Mouse (Mus musculus) gonadal fat pad, adult 2 months (tissue): ENCODE data around the gene Prickle2. TPM values are rescaled to one million over a fixed set of nuclear protein-coding genes. Genes with fewer than 3 reads are reported as not detected.

Experiments used
- DNase-seq: peaks from one replicate; pipeline ENCODE4 v3.0.0-alpha.2; 2012; ENCODE audit warnings: low read depth
- polyA plus RNA-seq: library from polyadenylated mRNA; depleted of rRNA; stranded (reverse); fragments of >200 nt; gene quantifications from 2 replicates; pipeline ENCODE4 v1.2.3, GENCODE M21; 2012

Prickle2 gene
- polyA plus RNA-seq, 1 experiment, result 4.2 TPM

DNA sequence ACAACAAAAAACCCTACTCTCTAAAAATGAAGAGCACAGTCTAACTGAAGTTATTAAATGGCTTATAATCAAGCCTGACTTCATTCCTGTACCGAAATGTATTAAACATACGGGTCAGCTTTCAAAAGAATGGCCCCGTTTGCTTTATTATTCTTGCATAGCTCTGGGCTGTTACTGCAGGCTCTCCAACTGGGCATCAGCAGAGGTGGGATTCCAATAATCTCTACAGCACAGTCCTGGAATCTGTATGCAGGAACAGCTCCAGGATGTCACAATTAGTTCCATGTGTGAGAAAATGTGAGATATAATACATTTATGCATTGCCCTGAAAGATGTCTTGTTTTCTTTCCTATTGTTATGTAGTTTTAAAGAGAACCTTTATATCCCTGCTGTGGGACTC is 38.4 kb downstream of the Prickle2 start:
- no peak for DNase-seq

DNA sequence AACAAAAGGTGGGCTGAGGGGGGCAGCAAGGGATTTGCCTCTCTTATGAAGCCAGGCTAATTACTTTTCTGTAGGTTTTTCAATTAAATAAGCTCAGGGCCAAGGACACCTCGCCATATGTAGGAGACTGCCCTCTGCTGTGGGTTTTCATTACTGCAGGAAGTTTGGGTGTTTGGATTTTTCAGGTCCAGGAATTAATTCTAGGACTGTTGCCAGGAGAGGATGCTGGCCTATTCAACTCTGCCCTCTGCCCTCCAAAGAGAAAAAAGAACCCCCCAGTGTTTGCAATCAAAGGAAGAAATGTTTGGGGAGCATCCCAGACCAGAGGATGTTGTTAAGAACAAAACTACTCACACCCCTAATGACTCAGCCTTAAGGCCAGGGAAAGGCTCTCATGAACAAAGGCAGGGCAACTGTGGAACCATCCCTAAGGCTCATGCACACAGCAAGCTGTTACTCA is 40.4 kb downstream of the Prickle2 start:
- no peak for DNase-seq

DNA sequence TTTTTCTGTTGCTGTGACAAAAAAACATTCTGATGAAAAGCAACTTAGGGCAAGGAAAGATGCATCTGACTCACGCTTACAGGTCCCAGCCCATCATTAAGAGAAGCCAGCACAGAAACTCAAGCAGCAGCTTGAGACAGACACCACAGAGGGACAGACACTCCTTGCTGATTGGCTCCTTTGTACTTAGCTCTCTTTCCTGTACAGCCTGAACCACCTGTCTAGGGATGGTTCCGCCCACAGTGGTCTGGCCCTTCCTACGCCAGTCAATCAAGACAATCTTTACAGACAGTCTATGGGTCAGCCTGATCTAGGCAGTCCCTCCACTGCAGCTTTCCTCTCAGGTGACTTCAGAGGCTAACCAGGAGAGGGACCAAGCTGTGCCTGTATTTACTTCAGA is 42.1 kb downstream of the Prickle2 start:
- DNase-seq, result no peak

DNA sequence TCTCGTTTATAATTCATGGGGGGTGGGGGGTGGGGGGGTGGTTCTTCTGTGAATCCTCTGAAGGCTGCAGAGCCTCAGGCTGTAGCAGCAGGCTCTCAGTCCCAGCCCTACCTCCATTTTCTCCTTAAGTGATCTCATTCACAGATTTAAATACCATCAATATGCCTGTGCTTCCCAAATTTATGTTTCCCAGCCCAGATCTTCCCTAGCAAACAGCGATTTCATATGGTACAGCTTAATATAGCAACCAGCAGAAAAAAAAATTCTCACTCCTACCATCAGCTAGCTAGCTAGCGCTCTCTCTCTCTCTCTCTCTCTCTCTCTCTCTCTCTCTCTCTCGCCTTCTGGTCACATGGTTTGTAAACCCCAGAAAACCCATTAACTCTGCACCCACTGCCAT is 42.5 kb downstream of the Prickle2 start:
- no peak for DNase-seq

DNA sequence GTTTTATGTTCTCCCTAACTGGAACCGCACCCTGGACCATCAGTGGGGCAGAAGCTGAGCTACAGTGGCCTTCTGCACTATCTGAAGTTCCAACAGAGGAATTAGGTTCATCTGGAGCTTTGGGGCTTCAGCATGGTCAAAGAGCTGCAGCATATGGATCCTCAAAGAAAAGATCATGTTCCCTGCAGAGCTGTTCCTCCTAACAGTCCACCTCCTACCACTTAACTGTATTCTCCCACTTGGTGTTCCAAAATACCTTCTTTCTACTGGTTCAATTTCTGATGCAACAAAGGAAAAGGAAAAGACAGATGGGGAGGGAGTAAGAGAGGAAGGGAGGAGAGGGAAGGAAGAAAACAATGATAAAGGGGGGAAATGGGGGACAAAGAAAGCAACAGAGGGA is 56.9 kb downstream of the Prickle2 start:
- DNase-seq, result no peak

DNA sequence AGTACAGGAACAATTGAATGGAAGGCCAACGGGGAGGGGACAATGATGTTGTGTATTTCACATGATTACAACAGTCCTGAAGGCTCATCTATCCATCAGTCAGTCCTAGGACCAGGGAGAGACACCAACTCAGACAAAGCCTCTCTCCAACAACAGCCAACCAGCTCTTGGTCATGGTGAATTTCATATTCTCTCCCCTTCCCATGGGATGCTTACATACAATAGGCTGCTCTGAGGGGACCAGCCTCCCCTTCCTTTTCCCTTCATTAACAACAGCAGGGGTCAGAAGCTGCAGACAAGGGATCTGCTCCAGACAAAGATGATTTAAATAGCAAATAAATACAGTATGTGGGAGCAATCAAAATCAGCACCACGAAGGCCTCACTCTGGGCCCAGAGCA is 57.4 kb downstream of the Prickle2 start:
- DNase-seq, result no peak

DNA sequence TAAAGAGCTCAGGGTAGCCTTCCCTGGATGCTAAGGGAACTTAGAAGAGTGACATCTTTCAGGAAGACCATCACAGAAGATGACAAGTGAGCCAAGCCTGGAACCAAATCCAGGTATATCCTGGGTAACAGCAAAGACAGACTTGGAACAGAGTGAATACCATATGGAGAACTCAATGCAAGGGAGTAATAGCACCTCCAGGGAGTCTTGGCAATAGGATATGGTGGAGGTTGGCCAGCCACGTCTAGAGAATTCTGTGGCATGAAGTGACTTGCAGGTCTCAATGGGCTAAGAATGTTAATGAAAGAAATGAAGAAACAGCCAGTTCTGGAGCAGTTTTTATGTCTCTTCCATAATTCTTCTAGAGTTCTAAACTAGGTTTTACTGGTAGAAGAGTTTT is 63.0 kb downstream of the Prickle2 start:
- peak; percentile 38 for DNase-seq

DNA sequence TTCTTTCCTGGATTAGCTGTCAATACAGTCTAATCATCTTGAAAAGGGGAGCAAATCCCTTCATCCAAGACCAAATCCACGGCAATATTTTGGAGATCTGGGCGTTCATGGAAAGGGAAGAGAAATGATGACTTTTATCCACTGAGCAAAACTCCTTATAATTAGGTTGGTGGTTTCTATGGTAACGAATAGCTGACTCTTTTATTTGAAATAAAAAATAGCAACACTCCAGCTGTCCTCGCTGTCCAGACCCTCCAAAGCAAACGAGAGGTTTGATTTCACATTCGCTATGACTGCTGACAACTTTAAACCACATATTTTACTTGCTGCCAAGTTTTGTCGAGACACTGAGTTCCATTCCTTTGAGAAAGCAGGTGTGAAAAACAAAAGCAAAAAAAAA is 64.0 kb downstream of the Prickle2 start:
- no peak for DNase-seq

DNA sequence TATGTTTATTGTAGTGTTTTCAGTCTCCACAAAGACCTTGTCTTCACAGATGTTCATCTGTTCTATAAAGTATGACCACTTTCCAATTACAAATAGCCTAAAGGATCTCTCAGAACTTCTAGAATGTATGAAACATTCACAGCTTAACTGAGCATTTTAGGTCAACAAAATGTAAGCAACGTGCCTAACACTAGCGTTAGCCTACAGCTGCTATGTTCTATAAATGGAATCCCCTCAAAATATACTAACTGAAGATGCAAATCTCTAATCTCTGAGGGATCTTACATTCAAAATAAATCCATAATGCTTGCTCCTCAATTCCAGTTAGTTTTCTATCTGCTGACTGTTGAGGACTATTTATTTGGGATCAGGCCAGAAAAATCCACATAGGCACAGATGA is 65.1 kb downstream of the Prickle2 start:
- DNase-seq, result no peak

DNA sequence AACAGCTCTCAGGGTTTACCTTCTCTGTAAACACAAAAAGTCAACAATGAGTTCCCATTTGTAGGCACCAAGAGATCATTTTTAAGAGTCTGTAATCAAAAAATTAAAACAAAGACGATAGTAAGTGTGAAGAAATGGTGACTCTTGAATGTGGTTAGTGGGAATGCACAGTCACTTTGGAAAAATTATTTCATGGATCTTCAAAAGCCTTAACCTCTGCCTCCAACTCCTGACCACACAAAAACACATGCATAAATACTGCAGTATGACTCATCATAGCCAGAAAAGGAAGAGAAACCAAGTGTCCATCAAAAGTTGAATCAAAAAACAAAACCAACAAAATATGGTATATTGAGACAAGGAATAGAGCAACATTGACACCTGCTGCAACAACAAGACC is 69.5 kb downstream of the Prickle2 start:
- DNase-seq, result no peak

DNA sequence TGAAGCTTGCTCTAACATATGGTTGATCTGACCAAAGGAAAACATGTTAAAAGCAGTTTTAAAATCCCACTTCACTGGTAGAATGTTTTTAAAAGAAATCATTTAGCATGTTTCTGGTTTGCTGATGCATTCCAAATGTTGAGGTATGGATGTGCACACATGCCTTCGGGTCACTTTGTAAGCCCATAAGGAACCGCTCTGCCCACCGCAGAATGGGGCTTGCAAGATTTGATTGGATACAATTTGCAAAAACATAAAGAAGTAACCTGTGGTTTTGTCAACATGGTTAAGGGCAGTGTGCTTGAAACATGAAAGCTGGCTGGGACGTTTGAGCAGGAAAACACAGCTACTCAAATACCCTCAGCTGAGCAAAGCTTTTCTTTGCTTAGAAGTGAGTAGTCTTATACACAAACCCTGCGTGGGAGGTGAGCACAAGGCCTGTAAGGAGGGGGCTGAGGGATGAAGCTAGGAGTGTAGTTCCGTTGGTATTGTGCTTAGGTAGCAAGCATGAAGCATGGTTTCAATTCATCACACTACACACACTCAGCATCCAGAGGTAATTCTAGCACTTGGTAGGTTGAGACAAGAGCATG is 71.0 kb downstream of the Prickle2 start:
- DNase-seq, result no peak

DNA sequence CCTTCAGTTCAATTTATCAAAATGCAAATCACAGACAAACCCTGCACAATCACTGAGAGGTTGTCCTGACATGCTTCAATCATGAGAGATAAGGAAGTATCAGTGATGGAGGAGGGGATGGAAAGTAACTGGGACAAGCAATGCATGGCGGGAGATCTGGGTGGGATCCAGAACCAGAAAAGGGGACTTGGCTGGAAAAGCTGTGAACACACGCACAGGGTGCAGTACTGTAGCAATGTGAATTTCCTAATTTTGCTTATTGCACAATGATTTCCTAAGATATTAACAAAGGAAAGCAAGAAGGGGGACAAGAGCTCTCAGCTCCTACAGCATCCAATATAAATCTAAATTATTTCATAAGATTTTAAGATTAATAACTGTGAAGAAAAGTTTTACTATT is 75.0 kb downstream of the Prickle2 start:
- no peak for DNase-seq

DNA sequence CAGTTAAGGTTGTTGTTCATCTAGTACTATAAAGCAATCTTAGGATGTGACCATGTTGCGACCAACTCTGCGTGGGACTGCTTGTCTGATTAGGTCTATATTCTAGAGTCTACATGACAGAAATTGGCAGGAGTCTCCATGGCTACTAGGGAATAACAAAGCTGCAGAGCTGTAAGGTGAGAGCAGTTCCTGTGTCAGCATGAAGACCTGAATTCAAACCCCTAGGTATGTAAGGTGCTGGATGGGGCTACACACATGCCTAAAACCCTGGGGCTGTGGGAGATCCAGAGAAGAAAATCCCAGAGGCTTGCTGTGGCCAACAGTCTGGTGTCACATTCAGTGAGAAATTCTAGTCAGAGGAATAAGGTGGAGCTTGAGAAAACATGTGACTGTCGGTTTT is 78.2 kb downstream of the Prickle2 start:
- no peak for DNase-seq

DNA sequence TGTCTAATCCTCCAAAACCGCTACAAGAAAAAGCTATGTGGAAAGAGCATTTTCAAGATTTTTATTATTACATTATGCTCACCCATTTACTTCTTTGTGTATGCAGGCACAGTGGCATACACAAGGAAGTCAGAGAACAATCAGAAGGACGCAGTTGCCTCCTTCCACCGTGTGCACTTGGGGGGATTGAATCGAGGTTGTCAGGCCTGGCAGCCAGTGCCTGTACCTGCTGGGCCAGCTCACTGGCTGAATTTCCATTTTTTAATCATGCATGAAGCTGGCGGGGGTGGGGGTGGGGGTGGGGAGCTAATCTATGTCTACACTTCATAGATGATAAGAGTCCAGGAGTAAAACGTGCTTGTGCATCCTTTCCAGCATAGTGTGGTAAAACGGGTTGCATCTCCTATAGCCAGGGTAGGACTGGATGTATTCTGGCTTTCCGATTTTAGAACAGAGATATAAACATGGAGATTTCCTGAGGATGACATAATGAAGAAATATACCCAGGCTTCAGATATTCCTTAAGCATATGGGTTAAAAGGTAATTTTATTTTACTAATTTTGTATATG is 78.8 kb downstream of the Prickle2 start:
- DNase-seq, result no peak

DNA sequence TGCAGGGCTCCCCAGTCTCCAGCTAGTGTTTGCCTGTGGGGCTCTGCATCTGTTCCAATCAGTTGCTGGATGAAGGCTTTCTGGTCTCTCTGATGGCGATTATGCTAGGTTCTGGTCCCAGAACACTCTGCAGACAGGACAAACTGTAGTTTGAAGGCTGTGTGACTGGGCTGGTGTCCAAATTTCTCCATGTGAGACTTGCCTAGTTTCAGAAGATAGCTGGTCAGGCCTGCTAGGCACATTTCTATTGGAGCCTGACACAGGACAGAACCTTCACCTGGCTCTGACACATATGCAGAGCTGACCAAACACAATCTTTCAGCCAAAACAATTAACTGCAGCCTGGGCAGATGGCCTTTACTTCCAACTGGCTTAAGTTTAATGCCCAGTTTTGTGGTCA is 80.0 kb downstream of the Prickle2 start:
- no peak for DNase-seq

DNA sequence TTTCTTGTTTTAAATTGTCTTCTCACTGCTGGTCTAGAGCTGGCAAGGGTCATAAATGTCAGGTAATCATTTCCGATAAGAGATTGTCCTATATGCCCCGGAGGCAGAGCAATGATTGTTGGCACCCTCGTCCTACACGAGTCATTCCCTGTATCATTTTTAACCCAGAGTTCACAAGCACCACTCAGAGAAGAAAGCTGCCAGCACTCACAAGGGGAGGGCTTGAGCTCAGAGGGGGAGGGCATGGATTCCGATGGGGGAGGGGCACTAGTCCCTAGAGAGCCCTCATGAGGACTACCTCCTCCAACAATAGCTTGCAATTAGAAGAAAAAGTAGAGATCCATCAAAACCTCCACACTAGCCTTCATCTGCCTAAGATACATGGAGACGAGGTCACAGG is 81.6 kb downstream of the Prickle2 start:
- DNase-seq, result no peak

DNA sequence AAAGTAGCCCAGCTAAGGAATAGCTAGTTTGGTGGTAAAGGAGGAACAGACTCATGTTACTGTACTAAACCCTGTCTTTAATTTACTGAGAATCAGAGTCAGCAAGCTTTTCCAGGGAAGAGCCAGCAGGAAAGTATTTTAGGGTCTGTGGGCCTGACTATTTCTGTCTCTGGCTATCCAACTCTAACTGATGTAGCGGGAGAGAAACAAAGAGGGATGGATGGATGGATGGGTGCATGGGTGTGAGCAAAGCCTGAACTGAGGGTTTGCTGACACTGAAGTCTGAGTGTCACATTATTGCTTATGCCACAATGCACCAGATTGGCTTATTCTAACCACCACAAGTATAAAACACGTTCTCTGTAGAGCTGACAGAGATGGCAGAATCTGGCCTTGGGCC is 88.8 kb downstream of the Prickle2 start:
- no peak for DNase-seq

DNA sequence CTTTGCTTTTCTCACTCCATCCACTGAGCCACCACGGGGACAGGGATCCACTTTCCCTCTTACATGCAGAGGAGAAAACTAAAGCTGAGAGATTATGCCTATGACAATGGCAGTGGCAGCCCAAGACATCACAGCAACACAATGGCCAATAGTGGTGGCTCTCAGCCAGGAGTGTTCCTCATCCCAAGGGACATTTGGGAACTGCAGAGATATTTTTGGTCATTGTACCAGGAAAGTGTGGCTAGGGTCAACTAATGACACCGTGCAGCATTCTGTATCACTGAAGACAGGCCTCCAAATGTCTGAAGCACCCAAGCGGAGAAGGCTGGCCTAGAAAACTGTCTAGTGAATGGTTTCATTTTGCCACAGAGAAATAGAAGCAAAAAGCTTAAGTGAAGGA is 91.2 kb downstream of the Prickle2 start:
- DNase-seq, result no peak

DNA sequence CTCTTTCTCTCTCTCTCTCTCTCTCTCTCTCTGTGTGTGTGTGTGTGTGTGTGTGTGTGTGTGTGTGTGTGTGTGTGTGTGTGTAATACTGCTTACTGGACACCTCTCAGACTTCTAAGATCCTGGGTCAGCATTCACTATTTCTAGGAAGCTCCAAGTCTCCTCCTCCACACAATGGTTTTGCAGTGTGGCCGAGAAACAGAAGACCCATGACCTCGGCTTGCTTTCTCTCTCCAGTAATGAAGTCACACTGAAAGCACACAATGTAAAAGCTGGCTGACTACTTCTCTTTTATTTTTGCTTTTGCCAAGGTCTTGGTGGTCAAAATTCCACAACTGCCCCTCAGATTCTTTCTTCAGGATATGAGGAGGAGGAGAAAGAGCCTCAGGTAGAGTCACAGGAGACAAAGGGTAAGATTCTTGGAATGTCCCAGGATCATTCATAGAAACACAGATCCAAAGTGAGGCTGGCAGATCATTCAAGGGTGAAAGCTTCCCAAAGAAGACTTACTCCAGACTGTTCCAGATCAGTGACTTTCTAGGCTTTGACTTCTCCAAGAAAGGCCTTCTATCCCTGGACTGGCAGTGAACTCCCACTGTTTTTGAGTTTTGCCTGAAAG is 93.7 kb downstream of the Prickle2 start:
- DNase-seq, result no peak

DNA sequence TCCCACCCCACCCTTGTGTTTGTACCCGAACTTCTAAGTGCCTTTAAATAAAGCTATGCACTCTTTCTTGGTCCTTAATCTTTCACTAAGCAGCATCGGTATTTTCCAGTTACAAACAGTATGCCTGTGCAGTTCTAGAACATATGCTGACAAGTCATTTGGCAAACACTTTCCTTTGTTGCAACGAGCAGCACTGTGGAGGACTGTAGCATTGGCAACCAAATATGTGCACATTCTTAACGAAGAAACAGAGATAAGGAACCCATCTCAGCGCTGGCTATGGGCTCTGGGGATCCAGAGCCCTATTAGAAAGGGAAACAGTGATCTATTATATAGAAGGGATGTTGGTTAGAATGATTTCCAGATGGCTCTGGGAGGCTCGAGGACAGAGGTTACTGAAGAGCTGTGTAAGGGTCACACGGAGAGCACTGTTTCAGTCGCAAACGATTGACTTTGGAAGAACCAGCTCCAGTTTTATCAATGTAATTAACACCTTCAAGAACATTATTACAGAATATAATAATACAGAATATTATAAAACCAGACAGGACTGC is 96.2 kb downstream of the Prickle2 start:
- DNase-seq, result no peak

DNA sequence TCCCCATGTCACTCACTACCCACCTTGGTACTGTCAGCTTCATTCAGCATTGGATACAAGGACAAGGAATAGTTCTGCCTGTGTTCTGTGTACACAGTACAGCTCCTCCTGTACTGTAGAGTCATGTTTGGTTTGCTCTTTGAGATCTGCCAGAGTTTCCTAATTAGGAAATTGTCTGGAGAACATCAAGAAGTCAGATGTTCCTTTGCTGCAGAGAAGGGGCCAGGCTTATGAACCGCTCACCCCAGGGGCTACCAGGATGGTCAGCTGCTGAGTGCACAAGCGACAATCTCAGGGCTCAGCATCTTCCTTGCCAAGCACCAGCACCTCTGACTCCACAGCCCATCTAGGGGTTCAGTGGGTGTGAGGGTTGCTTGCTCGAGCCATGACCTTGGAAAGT is 96.9 kb downstream of the Prickle2 start:
- no peak for DNase-seq

DNA sequence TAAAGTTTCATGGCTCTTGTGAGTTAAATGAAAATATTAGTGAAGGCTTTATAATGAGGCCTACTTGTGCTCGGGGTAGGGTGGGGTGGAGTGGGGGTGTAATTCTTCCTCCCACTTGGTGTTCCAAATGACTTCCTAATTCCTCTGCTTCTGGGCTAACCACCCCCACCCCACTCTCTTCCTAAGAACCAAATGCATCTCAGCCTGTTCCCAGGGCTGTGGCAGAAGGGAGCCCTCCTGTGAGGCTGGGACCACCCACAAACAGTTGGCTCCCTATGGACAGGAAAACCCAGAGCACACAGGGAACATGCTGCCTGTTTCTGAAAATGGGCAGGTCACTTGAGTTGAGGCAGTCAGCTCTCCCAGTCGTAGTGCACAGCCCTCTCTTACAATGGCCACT is 100.8 kb downstream of the Prickle2 start:
- DNase-seq, result no peak

DNA sequence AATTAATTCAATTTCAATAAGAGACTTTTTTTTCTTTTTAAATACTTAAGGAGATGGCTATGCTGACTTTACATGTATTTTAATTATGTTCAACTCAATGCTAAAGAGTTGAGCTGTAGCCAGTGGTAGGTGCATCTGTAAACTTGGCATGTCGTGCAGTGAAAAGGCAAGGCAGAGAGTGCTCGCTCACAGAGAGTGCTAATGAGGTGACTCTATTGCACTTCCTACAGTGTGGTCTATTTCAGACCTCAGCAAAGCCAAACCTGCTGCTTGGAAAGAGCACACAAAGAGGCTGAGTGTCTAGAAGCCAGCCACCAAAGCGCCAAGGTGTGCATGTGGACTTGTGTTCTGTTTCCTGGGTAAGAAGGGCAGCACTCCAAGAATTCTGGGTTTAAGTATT is 109.6 kb downstream of the Prickle2 start:
- DNase-seq, result no peak
